Mouse (Mus musculus) heart, embryonic 16.5 days (tissue): ENCODE data around the gene Prr13. TPM values are rescaled to one million over a fixed set of nuclear protein-coding genes. Genes with fewer than 3 reads are reported as not detected.

ENCODE experiments used
- ATAC-seq: fragments of 200-750 bp; cut with Nextera tagmentation; replicated peaks from 2 replicates; pipeline ENCODE4 v1.8.0; 2017; ENCODE audit warnings: moderate number of reproducible peaks; ENCODE audit not compliant: insufficient read depth, low FRiP score; ENCODE audit errors: extremely low read depth
- H3K27ac ChIP-seq: fragments of 300-500 bp; sonication (generic); 2 replicates; pipeline ENCODE4 v1.5.1; 2014; ENCODE audit warnings: mild to moderate bottlenecking, low read length, control low read depth, moderate library complexity
- H3K27me3 ChIP-seq: fragments of 300-500 bp; sonication (generic); 2 replicates; pipeline ENCODE4 v1.6.1; 2014; ENCODE audit warnings: low read length, mixed read lengths; ENCODE audit not compliant: control insufficient read depth, insufficient read depth
- H3K36me3 ChIP-seq: fragments of 300-500 bp; sonication (generic); 2 replicates; pipeline ENCODE4 v1.6.1; 2014; ENCODE audit not compliant: control insufficient read depth, insufficient read depth
- H3K4me1 ChIP-seq: fragments of 300-500 bp; sonication (generic); 2 replicates; pipeline ENCODE4 v1.6.1; 2014; ENCODE audit warnings: low read length, mixed read lengths; ENCODE audit not compliant: control insufficient read depth, insufficient read depth
- H3K4me2 ChIP-seq: fragments of 300-500 bp; sonication (generic); 2 replicates; pipeline ENCODE4 v1.6.1; 2014; ENCODE audit warnings: low read depth, mild to moderate bottlenecking, control low read depth, low read length
- H3K4me3 ChIP-seq: fragments of 300-500 bp; sonication (generic); 2 replicates; pipeline ENCODE4 v1.5.1; 2014; ENCODE audit warnings: mild to moderate bottlenecking, control low read depth, low read length
- H3K9ac ChIP-seq: fragments of 300-500 bp; sonication (generic); 2 replicates; pipeline ENCODE4 v1.6.1; 2014; ENCODE audit warnings: low read length, control low read depth
- H3K9me3 ChIP-seq: fragments of 300-500 bp; sonication (generic); replicated peaks from 2 replicates; pipeline ENCODE4 v1.6.1; 2016; ENCODE audit warnings: low read length; ENCODE audit not compliant: control insufficient read depth
- WGBS: fragments of 180-500 bp; shearing (Covaris S2); extraction: QIAGEN DNeasy Blood & Tissue Kit; methylation state at CpG from one replicate; pipeline ENCODE4 v1.1.7; 2014; 5-methylcytosine and 5-hydroxymethylcytosine counted together
- polyA plus RNA-seq: library from polyadenylated mRNA; unstranded; fragments of >200 nt; fragmentation: Nextera tagmentation; extraction: Ambion mirVana; gene quantifications from 2 replicates; pipeline ENCODE4 v1.2.1, GENCODE M21; 2015

The Prr13 gene
- polyA plus RNA-seq, 1 experiment from 2014 or later, result 92.2 TPM

- 86% methylated on average over 9 of the region's 9 CpGs for WGBS
- Histone ChIP-seq H3K27me3 (no peaks in the 10 kb centered on the region), H3K4me1 (peaks cover 5% of the 10 kb centered on the region), H3K4me2 (no peak overlapping the region), H3K27ac (no peak overlapping the region), H3K36me3 (peaks cover 50% of the 10 kb centered on the region), H3K9me3 (no peaks in the 10 kb centered on the region), H3K4me3 (no peak overlapping the region), H3K9ac (no peak overlapping the region)
- ATAC-seq, result no peak
Observed at GRCm38 (mm10) chr15:102503924-102504782, 45.3 kb downstream of the Prr13 start.

- H3K4me3 ChIP-seq, result no peak overlapping the region
- H3K4me2 ChIP-seq, result no peak overlapping the region
- H3K27ac ChIP-seq, result no peak overlapping the region
- H3K27me3 ChIP-seq, result no peaks in the 10 kb centered on the region
- H3K36me3 ChIP-seq, result peaks cover 40% of the 10 kb centered on the region
- 63% methylated on average over 12 of the region's 12 CpGs for WGBS
- no peaks in the 10 kb centered on the region for H3K9me3 ChIP-seq
- H3K9ac ChIP-seq, result no peak overlapping the region
- no peak for ATAC-seq
- peaks cover 16% of the 10 kb centered on the region for H3K4me1 ChIP-seq
Observed at GRCm38 (mm10) chr15:102505073-102505769, 46.4 kb downstream of the Prr13 start.

- Histone ChIP-seq H3K27me3 (no peaks in the 10 kb centered on the region), H3K4me2 (no peak overlapping the region), H3K9ac (no peak overlapping the region), H3K27ac (no peak overlapping the region), H3K4me3 (no peak overlapping the region), H3K4me1 (peaks cover 18% of the 10 kb centered on the region), H3K36me3 (peaks cover 33% of the 10 kb centered on the region), H3K9me3 (no peaks in the 10 kb centered on the region)
- ATAC-seq, result no peak
- 68% methylated on average over 9 of the region's 9 CpGs for WGBS
Observed at GRCm38 (mm10) chr15:102505770-102506463, 47.1 kb downstream of the Prr13 start.

GRCm38 (mm10) chr15:102506464-102506830, 47.6 kb downstream of the Prr13 start:
- 36% methylated on average over 2 of the region's 2 CpGs for WGBS
- H3K4me1 ChIP-seq, result peaks cover 20% of the 10 kb centered on the region
- ATAC-seq, result no peak
- no peak overlapping the region for H3K27ac ChIP-seq
- H3K36me3 ChIP-seq, result peaks cover 27% of the 10 kb centered on the region
- H3K4me2 ChIP-seq, result no peak overlapping the region
- no peak overlapping the region for H3K4me3 ChIP-seq
- no peak overlapping the region for H3K9ac ChIP-seq
- H3K9me3 ChIP-seq, result no peaks in the 10 kb centered on the region
- H3K27me3 ChIP-seq, result no peaks in the 10 kb centered on the region

DNA sequence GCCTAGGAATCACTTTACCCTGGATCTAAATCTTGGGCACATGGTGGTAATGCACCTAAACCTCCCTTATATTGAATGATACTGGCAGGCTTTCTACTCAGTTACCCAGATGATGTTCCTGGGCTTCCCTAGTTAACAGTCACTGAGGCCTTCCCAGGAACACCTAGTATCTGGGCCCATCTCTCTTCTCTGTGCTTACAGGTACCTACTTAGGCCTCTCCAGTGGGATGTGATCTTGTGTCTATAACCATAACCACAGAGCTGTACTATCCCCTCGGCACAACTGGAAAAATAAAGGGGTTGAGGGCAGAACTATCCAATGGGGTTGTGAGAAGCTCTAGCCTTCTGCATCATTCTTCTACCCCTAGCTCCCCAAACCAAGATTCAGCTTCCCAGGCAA, 48.0 kb downstream of the Prr13 start:
- Histone ChIP-seq H3K9me3 (no peaks in the 10 kb centered on the region), H3K27ac (no peak overlapping the region), H3K4me2 (no peak overlapping the region), H3K27me3 (no peaks in the 10 kb centered on the region), H3K36me3 (peaks cover 23% of the 10 kb centered on the region), H3K4me1 (peaks cover 21% of the 10 kb centered on the region), H3K4me3 (no peak overlapping the region), H3K9ac (no peak overlapping the region)
- 79% methylated on average over 1 of the region's 1 CpGs for WGBS
- ATAC-seq, result no peak

GRCm38 (mm10) chr15:102507561-102507960, 48.7 kb downstream of the Prr13 start:
- H3K9me3 ChIP-seq, result no peaks in the 10 kb centered on the region
- peaks cover 18% of the 10 kb centered on the region for H3K36me3 ChIP-seq
- H3K27me3 ChIP-seq, result no peaks in the 10 kb centered on the region
- H3K4me1 ChIP-seq, result peaks cover 22% of the 10 kb centered on the region
- H3K4me3 ChIP-seq, result no peak overlapping the region
- H3K4me2 ChIP-seq, result no peak overlapping the region
- no peak overlapping the region for H3K27ac ChIP-seq
- no peak for ATAC-seq
- H3K9ac ChIP-seq, result no peak overlapping the region

- H3K27me3 ChIP-seq, result no peaks in the 10 kb centered on the region
- peaks cover 14% of the 10 kb centered on the region for H3K36me3 ChIP-seq
- no peak for ATAC-seq
- H3K9me3 ChIP-seq, result no peaks in the 10 kb centered on the region
- 82% methylated on average over 3 of the region's 3 CpGs for WGBS
- H3K27ac ChIP-seq, result no peak overlapping the region
- no peak overlapping the region for H3K4me2 ChIP-seq
- peaks cover 22% of the 10 kb centered on the region for H3K4me1 ChIP-seq
- no peak overlapping the region for H3K4me3 ChIP-seq
- H3K9ac ChIP-seq, result no peak overlapping the region
Observed at GRCm38 (mm10) chr15:102508336-102508735, 49.5 kb downstream of the Prr13 start.

GRCm38 (mm10) chr15:102510110-102510509, 51.3 kb downstream of the Prr13 start:
- WGBS, result 6% methylated on average over 9 of the region's 9 CpGs
- ATAC-seq, result peak; percentile 39; the same call in 1 of the 2 replicates

More at GRCm38 (mm10) chr15:102510110-102510509, 51.3 kb downstream of the Prr13 start:
- no peaks in the 10 kb centered on the region for H3K9me3 ChIP-seq
- no peaks in the 10 kb centered on the region for H3K27me3 ChIP-seq
- H3K27ac ChIP-seq, result peak overlapping the region; percentile 84
- peak overlapping the region; percentile 81 for H3K4me2 ChIP-seq
- peaks cover 22% of the 10 kb centered on the region for H3K4me1 ChIP-seq
- H3K4me3 ChIP-seq, result peak overlapping the region; percentile 60
- no peaks in the 10 kb centered on the region for H3K36me3 ChIP-seq
- H3K9ac ChIP-seq, result peak overlapping the region; percentile 72
